Mouse (Mus musculus): ENCODE measurements around the gene Cib2. TPM values are rescaled to one million over a fixed set of nuclear protein-coding genes. Genes with fewer than 3 reads are reported as not detected.

The Cib2 gene
- polyA plus RNA-seq, 1 experiment from 2014 or later = 5.6 TPM

Other genes with a start within 250 kb of the Cib2 start
- 7.2 and 7.5 TPM in 2 replicates for gene Dmxl2, start 58.6 kb downstream of the Cib2 start, polyA plus RNA-seq (2015; fragmentation: Nextera tagmentation; extraction: Ambion mirVana)
- gene Sh2d7, start 21.2 kb downstream of the Cib2 start, polyA plus RNA-seq (2015; fragmentation: Nextera tagmentation; extraction: Ambion mirVana) = not detected in 2 replicates
- 393 and 522 TPM in 2 replicates for gene Idh3a, start 26.1 kb upstream of the Cib2 start, polyA plus RNA-seq (2015; fragmentation: Nextera tagmentation; extraction: Ambion mirVana)
- gene Acsbg1, start 101.7 kb upstream of the Cib2 start, polyA plus RNA-seq (2015; fragmentation: Nextera tagmentation; extraction: Ambion mirVana) = 0.32 TPM in 1 of 2 replicates, not detected in the other
- gene Dnaja4, start 138.7 kb upstream of the Cib2 start, polyA plus RNA-seq (2015; fragmentation: Nextera tagmentation; extraction: Ambion mirVana) = 25.8 and 27.8 TPM in 2 replicates
- gene Wdr61, start 174.3 kb upstream of the Cib2 start, polyA plus RNA-seq (2015; fragmentation: Nextera tagmentation; extraction: Ambion mirVana) = 92.7 and 93.2 TPM in 2 replicates
- gene Crabp1, start 204.5 kb upstream of the Cib2 start, polyA plus RNA-seq (2015; fragmentation: Nextera tagmentation; extraction: Ambion mirVana) = 9.1 and 23.6 TPM in 2 replicates

Data from heart, embryonic 15.5 days (tissue).